Mouse (Mus musculus) G1E-ER4 (cell line): ENCODE measurements around the gene Sergef. TPM values are rescaled to one million over a fixed set of nuclear protein-coding genes. Genes with fewer than 3 reads are reported as not detected.

Experiments used
- GATA1 ChIP-seq: IDR thresholded peaks from one replicate; pipeline ENCODE4 v1.8.0; 2012; ENCODE audit warnings: low read length, inconsistent platforms
- polyA plus RNA-seq: library from polyadenylated mRNA; stranded (reverse); fragments of >175 nt; gene quantifications from 2 replicates; pipeline ENCODE4 v1.2.3, GENCODE M21; 2012

Sergef gene
- polyA plus RNA-seq, 1 experiment: 8.8 TPM

DNA sequence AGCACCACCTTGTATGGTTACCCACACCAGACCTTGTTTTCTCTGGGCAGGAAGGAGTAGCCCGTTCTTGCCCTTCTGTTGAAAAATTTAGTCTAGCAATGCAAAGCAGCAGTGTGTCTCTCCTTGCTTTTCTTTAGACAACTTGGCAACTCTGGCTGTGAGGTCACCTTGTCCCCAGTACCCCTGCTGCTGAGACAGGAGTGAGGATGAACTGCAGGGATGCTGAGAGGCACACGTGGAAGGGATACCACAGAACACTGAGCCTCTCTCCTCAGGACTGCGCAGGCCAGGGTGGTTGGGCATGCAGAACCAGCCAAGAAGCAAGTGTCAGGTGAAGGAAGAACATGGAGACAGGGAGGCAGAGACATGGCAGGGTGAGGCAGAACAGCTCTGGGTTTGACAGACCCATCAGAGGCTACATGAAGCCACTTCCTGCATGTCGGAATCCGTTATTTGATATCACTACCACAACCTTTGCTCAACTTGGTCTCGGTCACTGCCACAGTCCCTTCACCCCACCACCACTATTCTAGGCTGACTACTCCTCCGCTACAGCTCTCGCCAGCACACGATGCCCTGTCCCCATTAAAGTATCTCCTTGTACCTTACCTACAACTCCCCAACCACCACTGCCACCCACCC is 103.0 kb downstream of the Sergef start:
- TF ChIP-seq GATA1: no peak

DNA sequence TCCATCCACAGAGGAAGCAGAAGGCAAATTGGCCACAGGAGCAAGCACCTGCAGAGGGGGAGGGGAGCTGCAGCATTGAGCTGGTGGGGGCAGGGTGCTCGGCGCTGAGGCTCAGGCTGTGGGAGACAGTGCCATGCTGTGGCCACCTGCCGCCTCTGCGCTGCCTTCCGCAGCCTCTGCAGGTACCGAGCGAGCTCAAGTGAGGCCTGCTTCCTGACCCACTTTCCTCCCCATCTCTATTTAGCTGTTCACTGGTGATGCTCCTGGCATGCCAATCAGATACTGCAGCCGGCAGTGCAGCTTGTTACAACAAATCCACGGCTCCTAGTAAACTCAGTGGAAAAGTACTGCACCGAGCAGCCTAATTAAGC is 104.2 kb downstream of the Sergef start:
- TF ChIP-seq GATA1: no peak

DNA sequence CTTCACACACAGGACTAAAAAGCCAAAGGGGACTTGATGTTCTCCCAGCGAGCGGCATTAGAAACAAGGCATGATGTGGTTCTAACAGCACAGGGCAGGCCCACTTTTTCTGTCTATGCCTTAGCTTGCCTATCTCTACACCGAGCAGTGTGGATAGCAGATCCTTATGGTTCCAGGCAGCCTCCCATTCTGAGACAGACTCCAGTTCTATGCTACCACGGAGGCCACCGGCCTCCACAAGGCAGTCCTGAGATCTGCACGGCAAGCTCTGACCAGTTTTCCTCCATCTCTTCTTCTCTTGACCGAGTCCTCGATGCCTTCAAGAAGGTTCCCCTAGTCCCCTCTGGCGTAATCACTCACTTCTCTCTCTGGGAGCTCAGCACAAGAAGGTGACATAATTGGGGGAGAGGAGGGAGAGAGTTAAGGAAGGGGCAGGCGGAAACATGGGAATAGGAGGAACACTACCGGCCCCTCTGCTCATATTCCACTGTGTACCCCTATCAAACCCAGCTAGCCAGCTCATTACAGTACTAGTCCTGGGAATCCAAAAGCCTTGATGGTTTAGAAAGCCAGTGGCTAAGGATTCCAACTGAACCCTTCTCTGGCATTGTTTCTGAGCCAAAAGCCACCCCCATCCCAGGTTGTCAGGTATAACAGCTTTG is 104.7 kb downstream of the Sergef start:
- no peak for TF ChIP-seq GATA1

DNA sequence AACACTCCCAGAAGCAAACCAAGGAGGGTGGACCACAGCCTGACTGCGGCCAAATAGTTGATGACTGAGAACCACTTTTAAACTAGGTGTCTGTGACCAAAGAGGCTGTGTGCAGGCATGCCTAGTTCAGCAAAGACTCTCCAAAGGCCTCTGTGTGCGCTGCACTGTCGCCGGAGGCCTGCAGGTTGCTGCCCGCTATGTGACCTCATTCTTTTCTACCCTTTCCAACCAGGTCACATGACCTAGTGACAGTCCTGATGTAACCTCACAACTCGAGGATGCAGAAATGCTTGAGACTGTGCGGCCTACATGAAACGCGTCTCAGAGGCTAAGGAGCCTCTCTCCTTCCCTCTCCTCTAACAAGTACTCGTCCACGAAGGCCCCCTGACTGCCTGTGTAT is 106.1 kb downstream of the Sergef start:
- TF ChIP-seq GATA1: no peak

DNA sequence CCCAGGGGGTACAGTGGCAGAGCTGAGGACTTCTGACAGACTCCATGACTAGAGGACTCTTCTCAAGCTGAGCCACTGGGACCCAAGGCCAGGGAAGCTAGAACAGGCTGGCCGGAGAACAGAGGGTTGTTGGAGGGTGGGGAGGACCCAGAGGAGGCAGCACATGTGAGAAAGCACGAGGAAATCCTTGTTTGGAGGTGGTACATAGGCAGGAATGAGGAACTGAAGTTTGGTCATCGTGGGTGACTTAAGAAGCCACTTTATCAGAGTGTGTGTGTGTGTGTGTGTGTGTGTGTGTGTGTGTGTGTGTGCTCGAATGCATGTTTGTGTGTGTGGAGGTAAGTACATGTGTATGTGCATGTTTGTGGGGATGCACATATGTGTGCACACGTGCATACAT is 108.3 kb downstream of the Sergef start:
- no peak for TF ChIP-seq GATA1

DNA sequence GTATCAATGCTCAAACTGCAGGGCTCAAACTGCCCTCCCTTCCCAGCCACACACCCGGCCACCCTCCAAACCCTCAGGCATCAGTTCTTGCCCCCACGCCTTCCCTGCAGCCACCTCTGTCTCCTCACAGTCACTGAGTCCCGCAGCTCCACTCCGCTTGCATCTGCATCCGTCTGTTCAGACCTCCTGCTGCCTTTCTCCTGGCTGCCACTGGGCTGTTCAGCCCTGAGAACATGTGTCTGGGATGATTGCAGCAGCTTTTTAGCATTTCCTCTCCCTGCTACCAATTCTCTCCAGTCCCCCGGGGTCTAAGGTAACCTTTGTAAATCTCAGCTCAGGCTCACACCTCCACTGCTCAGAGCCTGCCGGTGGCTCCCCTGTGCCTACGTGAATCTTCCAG is 109.7 kb downstream of the Sergef start:
- TF ChIP-seq GATA1: no peak

DNA sequence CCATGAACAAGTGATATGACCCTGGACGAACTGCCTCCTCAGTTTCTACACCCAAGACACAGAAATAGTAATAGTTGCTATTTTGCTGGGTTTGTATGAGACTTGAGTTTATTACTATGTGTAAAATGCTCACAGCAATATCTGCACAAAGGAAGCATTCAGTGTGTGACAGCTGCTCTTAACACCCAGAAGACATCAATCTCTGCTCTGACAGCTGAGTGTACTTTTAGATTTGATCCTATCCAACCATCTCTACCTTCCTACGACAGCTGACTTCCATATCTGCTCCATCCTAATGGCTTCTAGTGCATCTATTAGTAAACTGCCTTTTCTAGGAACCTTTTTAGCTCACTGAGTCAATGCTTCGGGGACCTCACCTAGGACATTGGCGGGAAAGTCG is 110.3 kb downstream of the Sergef start:
- TF ChIP-seq GATA1: no peak

DNA sequence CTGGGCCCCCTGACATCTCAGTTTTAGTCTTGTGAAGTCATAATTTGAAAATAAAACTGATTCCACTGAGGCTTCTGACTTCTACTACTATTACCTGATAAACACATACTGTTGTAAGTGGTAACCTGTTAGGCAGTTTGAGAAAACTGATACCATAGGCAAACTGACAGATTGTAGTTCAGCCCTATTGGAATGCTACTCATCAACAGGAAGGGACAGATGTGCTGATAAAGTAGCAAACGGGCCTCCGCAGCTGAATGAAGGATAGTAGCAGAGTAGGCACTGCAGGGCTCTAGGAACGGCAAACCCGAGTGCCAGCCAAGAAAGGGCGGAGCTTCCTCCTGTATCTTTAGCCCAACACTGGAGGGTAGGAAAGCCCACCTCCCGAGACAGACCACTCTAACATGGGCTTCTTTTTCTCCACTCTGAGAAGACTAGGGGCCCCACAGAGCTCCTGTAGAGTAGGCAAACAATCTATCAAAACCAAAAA is 112.9 kb downstream of the Sergef start:
- TF ChIP-seq GATA1: no peak

DNA sequence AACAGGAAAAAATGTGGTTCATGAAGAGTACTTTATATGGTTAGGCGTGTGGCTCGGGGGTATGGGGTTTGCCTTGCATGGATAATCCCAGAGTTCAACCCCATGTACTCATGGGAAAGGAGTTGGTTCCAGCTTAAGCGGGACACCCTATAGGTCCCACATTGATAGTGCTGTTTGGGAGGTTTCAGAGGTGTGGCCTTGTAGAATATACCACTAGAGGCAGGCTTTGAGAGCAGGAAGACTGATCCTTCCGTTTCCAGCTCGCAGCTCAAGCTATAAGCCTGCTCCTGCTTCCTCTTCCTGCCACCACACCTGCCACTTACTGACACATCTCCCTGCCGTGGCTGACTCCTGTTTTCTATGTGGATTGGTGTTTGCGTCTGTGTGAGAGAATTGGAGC is 116.4 kb downstream of the Sergef start:
- TF ChIP-seq GATA1: no peak

DNA sequence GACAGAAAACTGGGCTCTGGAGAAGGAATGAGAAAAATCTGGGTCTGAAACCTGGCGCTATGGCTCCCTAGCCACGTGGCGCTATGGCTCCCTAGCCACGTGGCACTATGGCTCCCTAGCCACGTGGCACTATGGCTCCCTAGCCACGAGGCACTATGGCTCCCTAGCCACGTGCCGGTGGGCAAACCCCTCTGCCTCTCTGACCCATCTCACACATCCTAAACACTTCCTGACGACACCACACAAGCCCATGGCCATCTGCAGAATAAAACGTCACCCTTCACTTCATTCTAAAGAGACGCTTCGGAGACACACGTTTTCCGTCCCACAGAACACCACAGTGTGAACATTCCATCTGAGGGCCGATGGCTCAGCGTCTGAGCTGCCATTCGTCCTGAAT is 117.8 kb downstream of the Sergef start:
- no peak for TF ChIP-seq GATA1

DNA sequence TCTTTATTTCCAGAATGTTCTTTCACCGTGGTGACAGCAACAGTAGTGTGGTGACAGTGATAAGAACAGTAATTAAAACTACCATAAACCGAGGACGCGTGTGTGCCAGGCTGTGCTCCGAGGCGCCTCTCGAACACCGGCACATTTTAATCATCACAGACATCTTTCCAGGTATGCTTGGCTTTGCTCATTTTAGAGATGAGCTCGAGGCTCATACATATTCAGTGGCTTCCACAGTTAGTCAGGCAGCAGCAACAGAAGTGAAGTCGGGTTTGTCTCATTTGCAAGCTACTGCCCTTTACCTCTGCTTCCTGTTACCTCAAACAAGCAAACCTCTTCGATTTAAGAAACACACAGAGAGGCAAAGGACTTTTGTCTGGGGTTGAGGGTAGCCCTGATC is 120.5 kb downstream of the Sergef start:
- no peak for TF ChIP-seq GATA1

DNA sequence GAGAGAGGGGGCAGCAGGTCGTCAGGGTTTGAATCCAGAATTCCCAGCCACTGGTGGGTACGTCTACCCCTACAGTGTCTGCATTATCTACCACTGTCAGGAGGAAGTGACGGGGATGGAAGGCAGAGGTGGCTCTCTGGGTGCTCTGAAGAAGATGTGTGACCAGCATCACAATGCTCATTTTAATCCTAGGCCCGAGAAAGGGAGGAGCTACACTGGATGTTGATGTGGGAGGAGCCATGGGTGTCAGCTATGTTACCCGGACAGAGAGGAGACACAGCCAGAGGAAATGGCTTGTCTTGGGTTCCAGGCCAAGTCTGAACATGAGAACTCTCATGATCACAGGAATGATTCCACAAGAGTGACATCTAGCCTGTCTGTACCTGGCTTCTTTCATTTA is 122.4 kb downstream of the Sergef start:
- TF ChIP-seq GATA1: no peak

DNA sequence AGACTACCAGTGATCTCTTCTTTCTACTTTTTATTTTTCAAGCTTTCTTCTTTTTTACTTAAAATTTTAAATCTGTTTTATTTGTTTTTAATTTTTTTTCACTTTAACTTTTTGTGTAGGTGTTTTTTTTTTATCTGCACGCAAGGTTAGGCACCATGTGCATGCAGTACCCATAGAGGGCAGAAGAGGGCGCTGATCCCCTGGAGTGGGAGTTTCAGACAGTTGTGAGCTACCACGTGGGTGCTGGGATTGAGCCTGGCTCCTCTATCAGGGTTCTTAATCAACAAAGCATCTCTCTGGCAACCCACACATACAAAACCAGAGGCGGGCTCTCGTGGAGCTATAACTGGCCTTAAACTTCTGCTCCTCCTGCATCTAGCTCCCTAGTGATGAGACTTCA is 123.6 kb downstream of the Sergef start:
- no peak for TF ChIP-seq GATA1

DNA sequence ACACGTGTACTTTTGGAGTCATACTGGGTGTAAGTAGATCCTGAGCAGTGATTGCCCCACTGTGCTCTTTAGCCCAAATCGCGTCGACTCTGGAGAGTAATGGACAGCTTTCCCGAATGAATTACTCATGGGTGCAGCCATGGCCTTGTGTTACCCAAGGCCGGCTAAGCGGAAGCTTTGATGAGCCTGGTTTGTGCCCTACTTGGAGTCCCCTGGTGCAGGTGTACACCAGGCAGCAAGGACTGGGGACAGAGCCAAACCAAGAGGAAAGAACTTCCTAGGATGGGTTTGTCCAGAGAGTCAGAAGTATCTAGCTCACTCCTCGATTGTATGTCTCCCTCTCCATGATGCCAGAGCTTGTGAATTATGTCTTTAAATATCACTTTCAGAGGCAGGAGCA is 124.6 kb downstream of the Sergef start:
- TF ChIP-seq GATA1: no peak

DNA sequence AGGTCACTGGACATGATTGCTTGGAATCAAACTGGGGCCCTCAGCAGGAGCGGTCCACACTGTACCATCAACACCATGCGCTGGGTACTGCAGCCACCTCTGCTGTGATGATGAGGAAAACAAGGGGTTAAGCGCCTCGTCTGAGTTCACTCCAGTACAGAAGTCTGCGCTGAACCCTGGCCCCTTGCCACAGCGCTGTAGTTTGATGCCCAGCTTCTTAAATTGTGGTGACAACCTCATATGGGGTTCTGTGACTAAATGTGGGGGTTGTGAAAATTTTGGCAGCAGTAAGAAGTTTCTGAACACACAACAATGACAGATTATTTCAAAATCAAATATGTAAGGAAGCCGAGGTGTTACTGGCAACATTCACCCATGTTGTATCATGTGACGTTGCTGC is 126.0 kb downstream of the Sergef start:
- TF ChIP-seq GATA1: no peak

DNA sequence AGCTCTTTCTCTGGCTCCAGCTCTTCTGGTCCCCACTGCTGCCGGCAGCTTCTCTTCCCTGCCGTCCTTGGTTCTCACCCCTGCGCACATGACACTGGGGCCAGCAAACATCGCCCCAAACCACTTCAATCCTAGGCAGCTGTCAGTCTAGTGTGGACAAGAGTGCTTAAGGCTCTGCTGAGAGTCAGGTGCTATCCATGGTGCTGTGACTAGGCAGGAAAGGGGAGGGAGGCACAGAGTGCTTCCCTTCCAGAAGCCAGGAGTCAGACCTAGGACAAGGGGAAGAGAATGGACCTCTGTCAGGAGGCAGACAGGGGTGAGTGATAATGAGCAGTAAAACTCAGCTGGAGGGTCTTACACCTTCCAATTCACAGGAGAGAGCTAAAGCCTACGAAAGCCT is 126.8 kb downstream of the Sergef start:
- TF ChIP-seq GATA1: no peak

DNA sequence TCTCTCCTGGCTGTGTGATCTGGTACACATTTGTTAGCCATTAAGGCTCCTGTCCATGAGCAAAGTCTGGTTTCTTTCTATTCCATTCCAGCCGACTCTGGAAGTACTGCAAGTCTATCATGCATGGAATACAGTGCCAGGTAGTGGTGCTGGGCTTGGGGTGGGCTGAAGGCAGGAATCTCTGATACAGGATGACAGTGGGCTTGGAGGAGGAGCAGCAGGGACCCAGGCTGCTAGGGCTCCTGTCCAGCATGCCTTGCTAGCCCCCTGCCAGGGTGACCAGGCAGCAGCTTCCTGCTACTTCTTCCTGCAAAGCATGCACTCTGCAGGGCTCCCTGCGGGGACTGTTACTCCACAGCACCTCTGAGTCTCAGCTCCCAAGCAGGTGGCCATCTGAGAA is 128.8 kb downstream of the Sergef start:
- no peak for TF ChIP-seq GATA1
